Mouse (Mus musculus): ENCODE measurements at regions not wholly inside any gene's neighbourhood (a gene's known extent, or its start where the extent isn't known, plus 50 kb on each side); places are given as distances from the start of the nearest gene placed in this dataset.

DNA sequence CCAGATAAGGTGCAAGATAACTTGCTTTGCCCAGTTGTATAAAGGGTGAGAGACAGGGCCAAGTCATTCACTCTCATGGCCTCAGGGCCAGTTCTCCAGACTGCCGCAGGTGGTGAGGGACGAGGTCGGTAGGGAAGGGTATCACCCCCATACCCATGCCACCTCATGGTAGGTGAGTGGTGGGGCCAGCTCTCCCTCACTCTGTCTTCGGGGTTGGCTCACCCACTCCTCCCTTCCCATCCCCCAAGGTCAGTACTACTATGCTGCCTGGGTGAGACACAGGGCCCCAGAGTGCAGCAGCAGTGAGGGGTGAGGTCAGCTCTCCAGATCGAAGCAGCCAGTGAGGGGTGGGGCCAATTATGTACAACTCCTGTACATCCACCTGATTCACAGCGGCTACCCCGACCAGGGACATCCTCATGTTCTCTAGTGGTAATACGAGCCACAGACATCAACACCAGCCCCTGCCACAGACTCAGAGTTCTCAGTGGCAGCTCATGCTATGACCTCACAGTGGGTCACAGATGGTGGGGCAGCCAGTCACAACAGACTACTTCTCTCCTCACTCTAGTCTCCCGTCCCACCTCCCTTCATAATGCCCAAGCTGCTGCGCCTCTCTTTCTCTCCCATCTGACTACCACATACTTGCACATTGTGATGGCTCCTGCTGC lies 138.5 kb upstream of the Tmpo start:
- TF ChIP-seq CTCF (IDR thresholded peaks at IDR 0.05; ENCODE audit: borderline replicate concordance, insufficient read depth, low read depth, low read length) (no peak), POLR2A (IDR thresholded peaks at IDR 0.05; ENCODE audit: borderline replicate concordance, insufficient read depth, low read length) (no peak)
